Mouse (Mus musculus) naive thymus-derived CD4-positive, alpha-beta T cell, adult 2 months (primary cell): ENCODE measurements at regions not wholly inside any gene's neighbourhood (a gene's known extent, or its start where the extent isn't known, plus 50 kb on each side); places are given as distances from the start of the nearest gene placed in this dataset.

Experiments used
- DNase-seq: peaks from one replicate; pipeline ENCODE4 v3.0.0-alpha.2; 2011; ENCODE audit warnings: low read depth

DNA sequence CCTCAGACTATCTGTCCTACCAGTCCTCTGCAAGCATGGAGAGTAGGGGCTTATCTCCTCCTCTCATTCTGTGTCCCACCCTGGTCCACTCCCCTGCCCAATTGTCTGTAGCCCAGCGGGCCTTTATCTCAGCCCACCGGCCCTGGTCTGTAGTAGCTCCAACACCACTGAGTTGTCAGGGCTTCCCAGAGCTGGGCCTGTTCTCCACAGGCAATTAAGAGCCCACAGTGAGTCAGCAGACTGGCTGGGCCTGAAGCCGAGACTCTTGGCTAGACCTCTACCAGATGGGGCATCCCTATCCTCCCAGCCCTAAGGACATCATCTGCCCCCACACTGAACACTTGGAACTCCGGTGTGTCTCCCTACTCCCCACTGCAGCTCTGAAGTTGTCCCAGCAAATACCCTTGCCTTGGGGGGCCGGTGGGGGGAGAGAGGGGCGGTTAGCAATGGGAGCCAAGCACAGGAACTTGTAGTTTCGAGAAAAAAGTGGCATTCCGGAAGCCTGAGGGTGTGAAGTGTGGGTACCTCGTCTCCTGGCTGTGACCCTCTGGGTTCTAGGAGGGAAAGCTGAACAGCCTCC lies 64.7 kb upstream of the Dlg1 start:
- no peak for DNase-seq

DNA sequence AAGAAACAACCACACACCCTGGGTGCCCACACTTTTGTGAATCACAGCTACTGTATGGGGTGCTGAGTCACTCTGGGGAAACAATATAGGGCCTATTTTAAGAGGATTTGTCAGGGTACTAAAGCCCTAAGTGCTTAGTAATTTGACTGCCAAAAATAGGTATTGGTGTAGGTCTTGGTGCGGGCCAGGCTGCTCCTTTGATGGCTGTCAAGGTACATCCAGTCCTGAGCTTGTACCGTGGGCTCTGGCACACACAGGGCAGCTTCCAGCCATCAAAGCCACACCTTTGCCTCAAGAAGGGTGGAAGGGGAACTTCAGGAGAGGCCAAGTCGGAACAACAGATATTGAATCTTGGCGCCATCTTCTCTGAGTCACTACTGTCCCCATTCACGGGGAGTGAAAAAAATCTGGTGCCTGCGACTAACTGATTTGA lies 64.2 kb upstream of the Dlg1 start:
- no peak for DNase-seq

DNA sequence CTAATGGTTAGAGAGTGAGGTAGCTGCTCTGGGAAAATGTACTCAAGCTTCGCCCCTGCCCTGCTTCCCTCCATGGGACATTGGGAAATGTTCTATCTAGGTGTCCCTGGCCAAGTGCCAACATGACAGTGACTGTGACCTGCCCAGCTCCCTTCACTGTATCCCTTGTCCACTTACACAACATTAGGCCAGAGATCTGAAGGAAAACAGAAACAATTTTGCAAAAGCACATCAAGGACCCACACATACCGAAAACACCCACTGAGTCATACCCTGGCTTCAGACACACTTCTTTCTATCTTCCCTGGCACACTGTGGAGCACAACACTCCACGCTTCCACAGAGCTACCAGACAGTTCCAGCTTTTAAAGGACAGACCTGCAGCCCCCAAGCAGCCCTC lies 62.0 kb upstream of the Dlg1 start:
- no peak for DNase-seq

DNA sequence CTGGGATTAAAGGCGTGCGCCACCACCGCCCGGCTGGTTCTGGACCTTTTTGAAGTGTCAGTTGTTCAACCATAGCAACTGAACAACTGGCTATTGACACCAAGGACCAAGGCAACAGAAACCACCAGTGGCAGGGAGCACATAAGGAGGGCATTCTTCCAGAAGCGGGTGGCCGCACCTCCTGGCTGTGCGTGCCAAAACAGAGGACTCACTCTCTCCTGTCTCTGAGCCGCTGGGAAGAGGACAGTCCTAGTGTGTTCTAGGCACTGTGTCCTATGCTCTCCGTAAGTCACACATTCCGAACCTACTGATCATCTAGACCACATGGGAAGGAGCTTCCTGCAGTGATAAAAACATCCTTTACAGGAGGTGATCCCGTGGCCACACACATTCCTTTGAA lies 60.1 kb upstream of the Dlg1 start:
- no peak for DNase-seq

DNA sequence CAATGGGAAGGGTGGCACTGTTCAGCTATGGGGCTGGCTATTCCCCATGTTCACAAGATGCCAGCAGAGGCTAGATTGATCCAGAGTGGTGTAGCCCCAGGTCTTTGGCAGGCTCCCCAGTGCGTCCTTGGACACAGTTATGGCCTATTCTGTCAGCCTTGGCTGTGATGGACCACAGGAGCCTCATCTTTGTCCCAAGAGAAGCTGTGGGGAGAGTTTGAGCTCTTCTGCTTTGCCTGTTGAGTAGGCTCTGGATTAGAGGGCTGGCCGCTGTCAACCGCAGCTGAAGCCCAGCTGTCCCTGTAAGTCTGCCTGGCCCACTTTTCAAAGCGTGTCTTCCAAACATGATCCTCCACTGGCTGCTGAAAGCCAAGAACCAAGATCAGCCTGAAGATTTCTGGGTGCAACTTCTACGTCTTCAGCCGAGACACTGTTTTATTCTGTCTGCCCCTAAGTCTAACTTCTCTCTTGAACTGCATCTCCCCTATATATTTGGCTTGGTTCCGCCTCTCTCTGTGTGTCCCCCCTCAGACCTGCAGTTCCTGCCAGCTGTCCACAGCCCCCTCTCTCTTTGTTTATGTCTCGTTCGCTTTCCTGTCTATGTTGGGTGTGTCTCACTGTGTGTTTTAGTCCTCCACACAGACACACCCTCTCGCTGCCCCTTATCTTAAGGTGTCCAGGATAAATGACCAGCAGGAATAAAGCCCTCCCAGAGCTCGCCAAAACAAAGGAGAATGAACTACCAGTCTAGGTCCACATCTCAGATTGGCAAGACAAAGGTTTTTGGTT lies 56.7 kb upstream of the Dlg1 start:
- no peak for DNase-seq

DNA sequence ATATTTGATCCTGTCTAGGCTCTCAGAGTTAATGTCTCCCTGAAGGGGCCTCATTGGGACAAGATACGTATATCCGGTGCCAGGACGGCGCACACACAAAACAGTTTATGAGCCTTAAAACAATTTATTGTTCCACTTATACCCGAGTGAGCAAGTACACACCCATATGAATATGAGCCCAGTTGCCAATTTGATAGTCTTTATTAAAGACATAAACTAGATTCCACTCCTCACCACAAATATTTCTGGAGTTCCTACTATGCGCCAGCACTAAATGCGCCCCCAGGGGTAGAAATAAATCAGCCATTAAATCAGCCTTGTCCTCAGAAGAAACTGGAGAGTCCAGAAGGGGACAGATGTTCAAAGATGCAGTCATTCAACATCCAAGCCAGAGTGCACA lies 54.3 kb upstream of the Dlg1 start:
- no peak for DNase-seq

DNA sequence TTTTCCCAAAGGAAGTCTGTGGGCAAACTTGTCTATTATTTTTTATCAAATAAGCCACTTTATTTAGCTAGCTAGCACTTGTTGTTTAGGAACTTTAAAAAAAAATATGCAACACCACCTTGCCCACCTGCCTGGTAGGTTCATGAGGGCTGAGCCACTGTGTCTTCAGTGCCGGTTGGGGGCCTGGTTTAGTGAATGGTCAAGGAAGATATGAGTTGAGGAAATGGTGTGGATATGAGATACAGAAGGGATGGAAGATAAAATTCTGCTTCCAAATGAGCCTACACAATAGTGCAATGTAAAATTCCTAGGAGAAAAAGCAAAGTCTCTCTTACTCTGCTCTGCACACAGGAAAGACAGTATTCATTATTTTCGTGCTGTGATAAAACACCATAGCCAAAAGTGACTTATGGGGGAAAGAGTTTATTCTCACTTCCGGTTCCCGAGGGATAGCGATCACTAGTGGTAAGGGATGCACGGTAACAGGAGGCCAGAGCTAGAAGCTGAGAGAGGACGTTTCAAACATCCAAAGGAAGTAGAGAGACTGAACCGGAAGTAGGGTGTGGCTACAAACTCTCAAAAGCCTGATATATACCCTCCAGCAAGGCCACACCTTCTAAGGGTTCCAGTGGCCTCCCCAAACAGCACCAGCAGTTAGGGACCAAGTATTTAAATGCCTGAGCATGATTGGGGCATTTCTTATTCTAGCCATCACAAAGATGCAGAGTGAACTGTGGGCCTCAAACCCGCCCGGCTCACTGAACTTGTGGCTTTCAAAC lies 53.7 kb upstream of the Dlg1 start:
- no peak for DNase-seq
